Mouse (Mus musculus) adrenal gland, postnatal 25 days (tissue): ENCODE measurements around the gene Chn1. TPM values are rescaled to one million over a fixed set of nuclear protein-coding genes. Genes with fewer than 3 reads are reported as not detected.

Experiments
- DNase-seq: peaks from one replicate; pipeline ENCODE4 v3.0.0; 2021; ENCODE audit warnings: mixed read lengths
- total RNA-seq: library from RNA; stranded (reverse); gene quantifications from 2 replicates; pipeline ENCODE4 v1.2.3, GENCODE M21; 2021

Gene Chn1
- total RNA-seq, 1 experiment from 2014 or later, result 13.2 TPM

- no peak for DNase-seq
Measured at GRCm38 (mm10) chr2:73631816-73632215, 143.3 kb downstream of the Chn1 start.

GRCm38 (mm10) chr2:73618486-73619052 is 156.6 kb downstream of the Chn1 start:
- no peak for DNase-seq

GRCm38 (mm10) chr2:73616434-73617057 is 158.6 kb downstream of the Chn1 start:
- DNase-seq, result no peak

GRCm38 (mm10) chr2:73615456-73615855 is 159.7 kb downstream of the Chn1 start:
- no peak for DNase-seq

GRCm38 (mm10) chr2:73614303-73614702 is 160.8 kb downstream of the Chn1 start:
- DNase-seq, result no peak

GRCm38 (mm10) chr2:73612941-73613340 is 162.2 kb downstream of the Chn1 start:
- DNase-seq, result no peak

- DNase-seq, result no peak
Measured at GRCm38 (mm10) chr2:73612367-73612914, 162.7 kb downstream of the Chn1 start.

GRCm38 (mm10) chr2:73611798-73612197 is 163.3 kb downstream of the Chn1 start:
- no peak for DNase-seq

- no peak for DNase-seq
Measured at GRCm38 (mm10) chr2:73609724-73610210, 165.4 kb downstream of the Chn1 start.

GRCm38 (mm10) chr2:73609067-73609723 is 166.0 kb downstream of the Chn1 start:
- peak; percentile 54 for DNase-seq

- no peak for DNase-seq
Measured at GRCm38 (mm10) chr2:73608391-73608790, 166.8 kb downstream of the Chn1 start.

GRCm38 (mm10) chr2:73607609-73608008 is 167.5 kb downstream of the Chn1 start:
- no peak for DNase-seq

GRCm38 (mm10) chr2:73607146-73607545 is 168.0 kb downstream of the Chn1 start:
- no peak for DNase-seq

- DNase-seq, result no peak
Measured at GRCm38 (mm10) chr2:73606616-73607015, 168.5 kb downstream of the Chn1 start.

- DNase-seq, result peak; percentile 16
Measured at GRCm38 (mm10) chr2:73605077-73605476, 170.1 kb downstream of the Chn1 start.

- no peak for DNase-seq
Measured at GRCm38 (mm10) chr2:73604579-73604978, 170.6 kb downstream of the Chn1 start.

- DNase-seq, result no peak
Measured at GRCm38 (mm10) chr2:73600650-73601049, 174.5 kb downstream of the Chn1 start.

- no peak for DNase-seq
Measured at GRCm38 (mm10) chr2:73597772-73598171, 177.4 kb downstream of the Chn1 start.

GRCm38 (mm10) chr2:73596786-73597185 is 178.4 kb downstream of the Chn1 start:
- DNase-seq, result no peak

- DNase-seq, result no peak
Measured at GRCm38 (mm10) chr2:73596326-73596725, 178.8 kb downstream of the Chn1 start.

GRCm38 (mm10) chr2:73593101-73593439 is 182.1 kb downstream of the Chn1 start:
- no peak for DNase-seq

- DNase-seq, result peak; percentile 27
Measured at GRCm38 (mm10) chr2:73592231-73593100, 182.7 kb downstream of the Chn1 start.
